Mouse (Mus musculus) MEL (cell line): ENCODE measurements around the gene Gm20388.

Source experiments
- CTCF ChIP-seq, 3 experiments: IDR thresholded peaks in 2 of 3; conservative IDR thresholded peaks in 1 of 3; 2 replicates each; pipeline ENCODE4 v1.5.1; 2011 to 2012; ENCODE audit warnings: low read length in 3 of 3, low read depth in 2 of 3, mild to moderate bottlenecking in 2 of 3, improper control_type of control experiment in 1 of 3, inconsistent platforms in 1 of 3, mixed read lengths in 1 of 3, moderate library complexity in 1 of 3; ENCODE audit not compliant: control insufficient read depth in 1 of 3, insufficient read depth in 1 of 3, poor library complexity in 1 of 3, severe bottlenecking in 1 of 3
- EP300 ChIP-seq, 2 experiments: IDR thresholded peaks; 2 replicates each; pipeline ENCODE4 v1.6.1; 2011; ENCODE audit warnings: improper control_type of control experiment in 2 of 2, low read length in 2 of 2, low read depth in 1 of 2, mild to moderate bottlenecking in 1 of 2
- GABPA ChIP-seq: IDR thresholded peaks from 2 replicates; pipeline ENCODE4 v1.6.1; 2012; ENCODE audit warnings: low read depth, mild to moderate bottlenecking, inconsistent platforms, low read length, improper control_type of control experiment, moderate library complexity
- GATA1 ChIP-seq: IDR thresholded peaks from 2 replicates; pipeline ENCODE4 v1.6.1; 2011; ENCODE audit warnings: low read depth, low read length, improper control_type of control experiment
- KAT2A ChIP-seq: conservative IDR thresholded peaks from 2 replicates; pipeline ENCODE4 v1.6.1; 2012; ENCODE audit warnings: low read depth, low read length, improper control_type of control experiment, inconsistent platforms
- NELFE ChIP-seq: IDR thresholded peaks from 2 replicates; pipeline ENCODE4 v1.6.1; 2011; ENCODE audit warnings: low read depth, low read length, improper control_type of control experiment
- POLR2A ChIP-seq, 2 experiments: IDR thresholded peaks; 2 replicates each; pipeline ENCODE4 v1.6.1; 2011 to 2012; ENCODE audit warnings: low read length in 2 of 2, mild to moderate bottlenecking in 2 of 2, control low read depth in 1 of 2, improper control_type of control experiment in 1 of 2, low read depth in 1 of 2, moderate library complexity in 1 of 2; ENCODE audit not compliant: control insufficient read depth in 1 of 2, insufficient read depth in 1 of 2, poor library complexity in 1 of 2
- RCOR1 ChIP-seq: IDR thresholded peaks from 2 replicates; pipeline ENCODE4 v1.6.1; 2012; ENCODE audit warnings: low read depth, mild to moderate bottlenecking, inconsistent platforms, low read length, improper control_type of control experiment
- SMC3 ChIP-seq: IDR thresholded peaks from 2 replicates; pipeline ENCODE4 v1.6.1; 2011; ENCODE audit warnings: low read depth, low read length, improper control_type of control experiment
- TBP ChIP-seq: IDR thresholded peaks from 2 replicates; pipeline ENCODE4 v1.8.0; 2011; ENCODE audit warnings: low read depth, low read length, improper control_type of control experiment
- ZMIZ1 ChIP-seq: IDR thresholded peaks from 2 replicates; pipeline ENCODE4 v1.6.1; 2012; ENCODE audit warnings: low read depth, mild to moderate bottlenecking, inconsistent platforms, low read length, improper control_type of control experiment, moderate library complexity

DNA sequence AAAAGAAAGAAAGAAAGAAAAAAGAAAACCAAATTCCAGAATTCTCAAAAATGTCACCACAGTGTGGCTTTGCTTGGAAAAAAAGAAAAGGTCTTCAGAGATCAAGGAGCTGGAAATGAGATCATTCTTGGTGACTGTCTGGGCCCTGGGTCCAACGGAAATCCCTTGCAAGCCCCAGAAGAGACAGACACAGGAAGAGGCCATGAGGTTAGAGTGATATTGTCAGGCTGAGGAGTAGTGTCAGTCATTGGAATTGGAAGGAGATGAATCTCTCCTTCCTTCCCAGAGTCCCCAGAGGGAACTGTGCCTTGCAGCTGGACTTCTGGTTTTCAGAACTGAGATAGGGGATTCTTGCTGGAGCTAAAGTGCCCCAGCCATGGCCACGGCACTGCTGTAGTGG lies 788.9 kb downstream of the Gm20388 start:
- TF ChIP-seq CTCF (IDR thresholded peaks at IDR 0.05 in 2 of 3, conservative IDR thresholded peaks at IDR 0.05 in 1 of 3; ENCODE audit: control insufficient read depth in 1 of 3, insufficient read depth in 1 of 3, low read depth in 2 of 3, low read length in 3 of 3, poor library complexity in 1 of 3, severe bottlenecking in 1 of 3): no peak
- TF ChIP-seq TBP: no peak
- TF ChIP-seq RCOR1: no peak
- TF ChIP-seq POLR2A (IDR thresholded peaks at IDR 0.05; ENCODE audit: control insufficient read depth in 1 of 2, insufficient read depth in 1 of 2, low read depth in 1 of 2, low read length in 2 of 2, poor library complexity in 1 of 2): no peak
- TF ChIP-seq ZMIZ1: no peak
- TF ChIP-seq NELFE: no peak
- no peak for TF ChIP-seq SMC3
- no peak for TF ChIP-seq GATA1
- TF ChIP-seq EP300 (IDR thresholded peaks at IDR 0.05; ENCODE audit: low read depth in 1 of 2, low read length in 2 of 2): no peak
- no peak for TF ChIP-seq GABPA
- TF ChIP-seq KAT2A: no peak
